Mouse (Mus musculus) lung, postnatal 0 days (tissue): ENCODE data around the gene Psmd13.

Experiments used
- CTCF ChIP-seq: IDR thresholded peaks from 2 replicates; pipeline ENCODE4 v1.5.1; 2016; ENCODE audit warnings: antibody characterized with exemption, mild to moderate bottlenecking
- EP300 ChIP-seq: IDR thresholded peaks from 2 replicates; pipeline ENCODE4 v1.6.1; 2016; ENCODE audit warnings: antibody characterized with exemption, mild to moderate bottlenecking, control low read depth

- TF ChIP-seq CTCF (no peak), EP300 (no peak)
These were observed 40.7 kb upstream of the Psmd13 start for GRCm38 (mm10) chr7:140840750-140841735.
